Mouse (Mus musculus) gastrocnemius, adult 18-20 months (tissue): ENCODE results near the gene Rgs21. TPM values are rescaled to one million over a fixed set of nuclear protein-coding genes. Genes with fewer than 3 reads are reported as not detected.

Source experiments
- DNase-seq: peaks from one replicate; pipeline ENCODE4 v3.0.0; 2021; ENCODE audit warnings: low spot score
- long read RNA-seq, 2 experiments: library from polyadenylated mRNA; stranded (forward); transcript quantifications; one replicate each; pipeline ENCODE4 v2.0.0; 2021
- total RNA-seq, 2 experiments: library from RNA; stranded (reverse); gene quantifications; 2 replicates each; pipeline ENCODE4 v1.2.3; 2021

Rgs21 gene
- not detected for total RNA-seq
- long read RNA-seq, experiment 1 = 0 reads
- long read RNA-seq, experiment 2 = 0 reads

DNA sequence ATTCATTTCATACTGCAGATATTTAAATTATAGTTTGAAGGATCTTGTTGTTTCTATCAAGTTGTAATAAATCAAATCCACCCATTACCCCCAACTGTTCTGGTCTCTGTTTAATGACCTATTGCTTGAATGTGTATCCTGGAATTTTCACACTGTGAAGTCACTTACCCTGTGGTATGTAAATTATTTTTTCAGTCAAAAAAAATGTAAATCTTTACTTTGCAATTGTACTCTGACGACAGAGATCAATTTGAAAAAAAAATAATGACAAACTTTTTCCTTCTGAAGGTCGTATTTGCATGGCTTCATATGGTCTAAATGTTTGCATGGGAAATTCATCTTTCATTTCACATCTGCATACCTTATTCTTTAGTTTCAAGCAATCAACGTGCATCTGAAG, at the start of gene Rgs21:
Gene Rgs21, minus strand, starts transcription at position 101 of the 400 bp plus-strand sequence.
- no peak for DNase-seq

DNA sequence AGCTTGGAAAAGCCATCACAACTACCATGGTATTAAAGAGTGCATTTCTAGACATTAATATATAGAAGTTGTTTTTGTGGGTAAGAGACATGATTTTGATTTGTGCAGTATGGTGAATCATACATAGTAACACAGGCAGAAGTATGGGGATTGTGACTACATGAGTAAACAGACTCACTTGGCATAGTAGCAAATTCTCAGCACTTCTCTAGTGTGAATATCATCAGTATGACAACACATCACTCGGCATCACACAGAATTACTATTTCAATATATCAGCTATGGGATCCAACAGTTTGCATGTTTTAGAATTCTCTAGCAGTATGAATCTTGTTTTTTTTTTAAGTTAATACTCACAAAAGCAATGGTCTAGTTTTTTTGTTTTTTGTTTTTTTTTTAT, 36.6 kb upstream of the Rgs21 start:
- no peak for DNase-seq

DNA sequence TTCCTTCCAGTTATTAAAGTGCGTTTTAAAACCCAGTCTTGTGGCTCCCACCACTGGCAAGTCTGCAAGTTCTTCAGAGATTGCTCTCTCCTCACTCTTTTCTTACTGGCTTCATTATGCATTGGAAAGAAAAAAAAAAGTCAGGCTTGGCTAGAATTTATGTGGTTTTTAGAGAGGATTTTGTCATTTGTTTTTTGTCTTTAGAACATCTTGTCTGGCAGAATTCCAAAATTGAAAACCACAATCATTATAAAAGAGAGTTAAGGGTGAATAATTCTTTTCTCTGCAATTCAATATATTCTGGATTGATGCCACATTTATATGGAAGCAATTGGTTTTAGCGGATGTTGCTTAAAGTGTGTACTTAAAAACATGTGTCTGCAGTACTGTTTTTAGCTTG, 35.5 kb upstream of the Rgs21 start:
- DNase-seq = no peak

GRCm38 (mm10) chr1:144579321-144579720, 11.9 kb upstream of the Rgs21 start:
- no peak for DNase-seq

GRCm38 (mm10) chr1:144572972-144573371, 5.5 kb upstream of the Rgs21 start:
- DNase-seq = no peak

GRCm38 (mm10) chr1:144569905-144570304, 2.4 kb upstream of the Rgs21 start:
- DNase-seq = no peak

GRCm38 (mm10) chr1:144545142-144545541, 22.3 kb downstream of the Rgs21 start:
- DNase-seq = no peak

DNA sequence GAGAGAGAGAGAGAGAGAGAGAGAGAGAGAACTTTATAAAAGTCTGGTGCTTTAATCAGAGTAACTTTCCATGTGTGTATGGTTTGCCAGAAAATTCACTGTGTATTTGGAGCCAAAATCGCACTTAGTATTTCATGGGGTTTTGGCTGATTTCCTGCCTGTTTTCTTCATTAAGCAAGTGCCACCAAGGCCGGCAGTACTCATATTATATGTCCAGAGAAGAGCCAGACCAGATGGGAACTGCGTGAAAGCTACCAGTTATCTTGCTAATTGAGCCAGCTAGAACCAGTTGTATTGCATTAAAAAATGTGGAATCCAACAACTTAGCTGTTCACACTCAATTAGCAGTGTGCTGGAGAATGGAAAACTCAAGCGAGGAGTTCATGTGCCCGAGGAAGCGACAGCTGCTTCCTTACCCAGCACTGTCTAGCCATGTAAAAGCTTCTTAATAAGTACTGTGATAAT, 22.9 kb downstream of the Rgs21 start:
- DNase-seq = no peak

GRCm38 (mm10) chr1:144531746-144532145, 35.7 kb downstream of the Rgs21 start:
- no peak for DNase-seq

DNA sequence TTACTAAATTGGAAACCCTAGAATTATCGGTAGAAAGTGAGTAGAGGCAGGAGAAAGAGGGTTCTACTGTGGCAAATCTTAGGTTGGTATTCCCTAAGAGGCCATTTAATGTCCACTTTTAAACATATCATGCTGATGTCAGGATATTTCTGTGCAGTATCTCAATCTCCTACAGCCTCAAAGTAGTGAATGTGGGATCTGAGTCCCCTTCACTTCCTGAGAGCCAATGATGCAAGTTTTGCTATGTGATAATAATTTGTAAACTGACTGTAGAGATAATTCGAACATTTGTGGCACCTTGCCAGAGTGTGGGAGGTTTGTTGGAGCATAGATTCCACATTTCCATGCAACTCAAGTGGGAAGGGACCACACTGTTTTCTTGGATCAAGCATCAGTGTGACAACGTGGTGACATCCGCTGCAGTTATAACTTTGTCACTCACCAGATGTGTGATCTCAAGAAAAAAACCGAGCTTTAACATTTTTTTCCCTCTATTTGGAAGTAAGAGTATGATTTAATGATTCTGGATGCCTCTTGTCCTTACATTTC, 49.5 kb downstream of the Rgs21 start:
- DNase-seq = no peak

DNA sequence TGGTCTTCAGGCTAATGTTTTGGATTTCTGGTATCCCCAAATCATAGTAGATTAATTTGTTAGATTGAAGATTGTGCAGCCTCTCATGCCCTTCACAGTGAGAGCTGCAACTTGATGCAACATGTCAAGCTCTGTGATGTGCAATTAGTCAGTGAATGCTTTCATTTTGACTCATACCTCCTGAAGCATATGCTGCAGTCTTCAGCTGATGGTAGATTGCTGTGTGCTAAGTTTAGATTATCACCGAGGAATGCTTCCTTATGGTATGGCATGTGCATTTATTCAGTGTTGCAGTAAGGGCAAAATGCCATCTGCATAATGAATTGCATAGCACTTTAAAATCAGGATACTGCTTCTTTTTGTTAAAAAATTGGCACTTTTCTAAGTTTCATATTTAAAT, 65.2 kb downstream of the Rgs21 start:
- DNase-seq = no peak

- DNase-seq = no peak
Measured at GRCm38 (mm10) chr1:144500423-144500822, 67.0 kb downstream of the Rgs21 start.

DNA sequence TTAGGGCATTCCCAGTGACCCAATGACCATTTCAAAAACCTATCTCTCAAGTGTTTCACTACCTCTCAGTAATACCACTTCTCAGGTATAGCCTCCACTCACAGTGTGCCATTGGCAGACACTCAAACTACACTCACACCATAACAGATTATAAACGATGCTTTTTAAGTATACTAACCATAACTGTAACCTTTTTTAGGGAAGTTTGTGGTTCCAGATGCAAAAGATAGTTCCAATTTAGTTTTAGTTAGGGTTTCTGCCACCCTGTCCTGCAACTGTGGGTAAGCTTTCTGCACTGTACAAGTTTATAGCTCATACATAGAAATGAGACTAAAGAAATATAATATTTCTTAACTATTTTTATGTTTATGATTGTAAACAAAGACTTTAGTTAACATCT, 67.7 kb downstream of the Rgs21 start:
- no peak for DNase-seq

GRCm38 (mm10) chr1:144498725-144499124, 68.7 kb downstream of the Rgs21 start:
- no peak for DNase-seq

- DNase-seq = no peak
Measured at GRCm38 (mm10) chr1:144498051-144498450, 69.4 kb downstream of the Rgs21 start.

DNA sequence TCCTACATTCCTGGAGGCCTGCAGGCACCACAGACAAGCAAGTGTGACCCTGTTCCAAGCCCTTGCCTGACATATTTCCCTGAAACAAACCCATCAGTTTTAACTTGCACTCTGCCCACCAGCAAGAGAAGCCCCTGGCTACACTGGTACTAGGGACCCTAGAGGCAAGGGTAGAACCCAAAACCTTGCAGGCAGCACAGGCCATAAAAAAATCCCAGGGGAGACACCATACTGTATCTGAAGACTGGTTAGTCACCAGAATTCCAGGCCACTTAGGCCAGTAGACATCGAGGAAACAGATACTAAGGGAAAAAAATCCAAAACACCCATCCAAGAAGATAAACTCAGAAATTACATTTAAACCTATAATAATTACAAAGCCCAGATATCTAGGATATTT, 74.1 kb downstream of the Rgs21 start:
- no peak for DNase-seq

DNA sequence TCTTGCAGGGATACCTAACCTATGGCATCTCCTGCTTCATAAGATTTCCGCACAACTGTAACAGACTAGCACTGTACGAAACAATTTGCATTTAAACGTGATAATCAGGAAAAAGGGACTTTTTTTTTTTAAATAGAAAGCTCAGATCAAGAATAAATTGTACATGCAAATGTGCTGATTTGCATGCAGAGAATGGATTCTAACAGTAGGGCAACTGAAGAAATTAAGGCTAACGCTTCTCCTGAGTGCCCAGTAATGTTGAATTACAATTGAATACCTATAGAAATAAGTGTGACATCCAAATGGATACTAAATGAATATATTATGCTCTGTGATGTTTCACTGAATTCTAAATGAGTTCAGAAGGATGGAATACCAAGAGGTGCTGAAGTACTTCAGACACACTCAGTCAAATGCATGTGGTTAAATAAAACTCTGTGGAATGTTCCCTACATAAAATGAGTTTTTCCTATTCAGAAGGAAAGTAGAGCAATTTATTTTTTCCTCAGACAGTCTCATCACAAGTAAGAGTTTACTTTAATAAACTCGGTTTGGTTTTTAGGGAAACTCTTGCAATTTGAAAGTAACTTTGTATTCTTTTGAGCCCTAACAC, 79.1 kb downstream of the Rgs21 start:
- DNase-seq = no peak

Other genes starting within 250 kb of the Rgs21 start
- gene Rgs18, start 207.8 kb upstream of the Rgs21 start, total RNA-seq = under 1 TPM; 0.18 to 0.28 TPM